Mouse (Mus musculus) midbrain, postnatal 0 days (tissue): Measurements from ENCODE around the gene Tnfrsf4. TPM values are rescaled to one million over a fixed set of nuclear protein-coding genes. Genes with fewer than 3 reads are reported as not detected.

Experiments
- ATAC-seq: fragments of 200-750 bp; cut with Nextera tagmentation; 2 replicates; pipeline ENCODE4 v1.8.0; 2017; ENCODE audit warnings: moderate number of reproducible peaks, mild to moderate bottlenecking, moderate TSS enrichment, moderate library complexity; ENCODE audit not compliant: low FRiP score
- DNase-seq: peaks from one replicate; pipeline ENCODE4 v3.0.0-alpha.2; 2015; ENCODE audit warnings: low spot score
- H3K27ac ChIP-seq: fragments of 300-500 bp; sonication (generic); 2 replicates; pipeline ENCODE4 v1.5.1; 2014; ENCODE audit warnings: low read depth, mild to moderate bottlenecking, low read length, mixed read lengths
- H3K27me3 ChIP-seq: fragments of 300-500 bp; sonication (generic); 2 replicates; pipeline ENCODE4 v1.6.1; 2014; ENCODE audit warnings: low read length, control low read depth, mixed read lengths; ENCODE audit not compliant: insufficient read depth
- H3K36me3 ChIP-seq: fragments of 300-500 bp; sonication (generic); 2 replicates; pipeline ENCODE4 v1.6.1; 2014; ENCODE audit warnings: low read length, control low read depth, mixed read lengths; ENCODE audit not compliant: insufficient read depth
- H3K4me1 ChIP-seq: fragments of 300-500 bp; sonication (generic); 2 replicates; pipeline ENCODE4 v1.6.1; 2014; ENCODE audit warnings: mild to moderate bottlenecking, control low read depth, antibody characterized with exemption, low read length, mixed read lengths; ENCODE audit not compliant: insufficient read depth
- H3K4me2 ChIP-seq: fragments of 300-500 bp; sonication (generic); 2 replicates; pipeline ENCODE4 v1.6.1; 2014; ENCODE audit warnings: low read depth, mild to moderate bottlenecking, low read length, mixed read lengths; ENCODE audit not compliant: poor library complexity, severe bottlenecking
- H3K4me3 ChIP-seq: fragments of 300-500 bp; sonication (generic); 2 replicates; pipeline ENCODE4 v1.5.1; 2014; ENCODE audit warnings: low read depth, mild to moderate bottlenecking, low read length, moderate library complexity
- H3K9ac ChIP-seq: fragments of 300-500 bp; sonication (generic); replicated peaks from 2 replicates; pipeline ENCODE4 v1.6.1; 2014; ENCODE audit warnings: mild to moderate bottlenecking, low read length, moderate library complexity, mixed read lengths; ENCODE audit not compliant: poor library complexity, severe bottlenecking
- H3K9me3 ChIP-seq: fragments of 300-500 bp; sonication (generic); 2 replicates; pipeline ENCODE4 v1.6.1; 2016; ENCODE audit warnings: low read length, control low read depth
- CTCF ChIP-seq: IDR thresholded peaks from 2 replicates; pipeline ENCODE4 v1.5.1; 2016; ENCODE audit warnings: antibody characterized with exemption, mild to moderate bottlenecking
- WGBS: fragments of 180-500 bp; shearing (Covaris S2); extraction: QIAGEN DNeasy Blood & Tissue Kit; methylation state at CpG from one replicate; pipeline ENCODE4 v1.1.7; 2014; 5-methylcytosine and 5-hydroxymethylcytosine counted together
- polyA plus RNA-seq: library from polyadenylated mRNA; unstranded; fragments of >200 nt; fragmentation: Nextera tagmentation; extraction: Ambion mirVana; gene quantifications from 2 replicates; pipeline ENCODE4 v1.2.1, GENCODE M21; 2015
- total RNA-seq: library from RNA; depleted of rRNA; stranded (reverse); fragments of >200 nt; gene quantifications from 2 replicates; pipeline ENCODE4 v1.2.3, GENCODE M21; 2014

Tnfrsf4 gene
- total and polyA plus RNA-seq, 2 experiments from 2014 or later = 0.78 to 1.4 TPM

GRCm38 (mm10) chr4:156054130-156054529 lies 40.5 kb downstream of the Tnfrsf4 start:
- H3K9ac ChIP-seq = no peak overlapping the region
- ATAC-seq = no peak
- H3K9me3 ChIP-seq = no peaks in the 10 kb centered on the region
- no peak overlapping the region for H3K4me3 ChIP-seq
- DNase-seq = no peak
- WGBS = 88% methylated on average over 4 of the region's 4 CpGs
- no peak for TF ChIP-seq CTCF
- H3K4me1 ChIP-seq = no peaks in the 10 kb centered on the region
- H3K36me3 ChIP-seq = no peaks in the 10 kb centered on the region
- no peaks in the 10 kb centered on the region for H3K27me3 ChIP-seq
- no peak overlapping the region for H3K4me2 ChIP-seq
- H3K27ac ChIP-seq = no peak overlapping the region

- DNase-seq (no peak), ATAC-seq (no peak)
- WGBS = 98% methylated on average over 6 of the region's 6 CpGs
- no peak overlapping the region for H3K4me3 ChIP-seq
- H3K9me3 ChIP-seq = no peaks in the 10 kb centered on the region
- H3K4me2 ChIP-seq = no peak overlapping the region
- H3K27ac ChIP-seq = no peak overlapping the region
- no peaks in the 10 kb centered on the region for H3K4me1 ChIP-seq
- H3K9ac ChIP-seq = no peak overlapping the region
- H3K27me3 ChIP-seq = no peaks in the 10 kb centered on the region
- no peak for TF ChIP-seq CTCF
- no peaks in the 10 kb centered on the region for H3K36me3 ChIP-seq
These were observed 41.0 kb downstream of the Tnfrsf4 start for GRCm38 (mm10) chr4:156054606-156055005.

- Histone ChIP-seq H3K27me3 (no peaks in the 10 kb centered on the region), H3K9me3 (no peaks in the 10 kb centered on the region), H3K27ac (no peak overlapping the region), H3K4me3 (no peak overlapping the region), H3K9ac (no peak overlapping the region), H3K36me3 (no peaks in the 10 kb centered on the region), H3K4me2 (no peak overlapping the region), H3K4me1 (no peaks in the 10 kb centered on the region)
- ATAC-seq (no peak), DNase-seq (no peak)
- 90% methylated on average over 5 of the region's 5 CpGs for WGBS
- no peak for TF ChIP-seq CTCF
These were observed 41.5 kb downstream of the Tnfrsf4 start for GRCm38 (mm10) chr4:156055173-156055572.

- no peak overlapping the region for H3K9ac ChIP-seq
- no peaks in the 10 kb centered on the region for H3K36me3 ChIP-seq
- ATAC-seq (no peak), DNase-seq (no peak)
- H3K4me1 ChIP-seq = no peaks in the 10 kb centered on the region
- H3K27ac ChIP-seq = no peak overlapping the region
- no peaks in the 10 kb centered on the region for H3K27me3 ChIP-seq
- WGBS = 75% methylated on average over 10 of the region's 10 CpGs
- no peak for TF ChIP-seq CTCF
- H3K4me3 ChIP-seq = no peak overlapping the region
- H3K4me2 ChIP-seq = no peak overlapping the region
- no peaks in the 10 kb centered on the region for H3K9me3 ChIP-seq
These were observed 44.1 kb downstream of the Tnfrsf4 start for GRCm38 (mm10) chr4:156057702-156058101.

GRCm38 (mm10) chr4:156058826-156059225 lies 45.2 kb downstream of the Tnfrsf4 start:
- H3K36me3 ChIP-seq = no peaks in the 10 kb centered on the region
- 77% methylated on average over 9 of the region's 9 CpGs for WGBS
- no peak overlapping the region for H3K4me2 ChIP-seq
- ATAC-seq (no peak), DNase-seq (no peak)
- no peak overlapping the region for H3K4me3 ChIP-seq
- no peaks in the 10 kb centered on the region for H3K9me3 ChIP-seq
- no peaks in the 10 kb centered on the region for H3K27me3 ChIP-seq
- TF ChIP-seq CTCF = no peak
- no peak overlapping the region for H3K27ac ChIP-seq
- H3K9ac ChIP-seq = no peak overlapping the region
- no peaks in the 10 kb centered on the region for H3K4me1 ChIP-seq

- no peak for DNase-seq
- H3K9ac ChIP-seq = no peak within 1 kb of the TSS
- H3K36me3 ChIP-seq = no peaks in the 10 kb centered on the region
- no peak within 1 kb of the TSS for H3K27ac ChIP-seq
- no peaks in the 10 kb centered on the region for H3K4me1 ChIP-seq
- no peak within 1 kb of the TSS for H3K4me2 ChIP-seq
- no peak for TF ChIP-seq CTCF
- no peaks in the 10 kb centered on the region for H3K27me3 ChIP-seq
- H3K4me3 ChIP-seq = no peak within 1 kb of the TSS
- WGBS = 50% methylated on average over 5 of the region's 5 CpGs
- no peaks in the 10 kb centered on the region for H3K9me3 ChIP-seq
- no peak for ATAC-seq
These were observed 45.6 kb downstream of the Tnfrsf4 start, which contains the start of gene Ttll10 for GRCm38 (mm10) chr4:156059261-156059660. TSS of gene Ttll10 (minus strand) at chr4:156059414.
